Mouse (Mus musculus) intestine, embryonic 16.5 days (tissue): ENCODE data around the gene Prg3. TPM values are rescaled to one million over a fixed set of nuclear protein-coding genes. Genes with fewer than 3 reads are reported as not detected.

ENCODE experiments used
- ATAC-seq: fragments of 200-750 bp; cut with Nextera tagmentation; 2 replicates; pipeline ENCODE4 v1.8.0; 2017; ENCODE audit warnings: moderate TSS enrichment, moderate library complexity
- H3K27ac ChIP-seq: fragments of 300-500 bp; sonication (generic); 2 replicates; pipeline ENCODE4 v1.5.1; 2014; ENCODE audit warnings: mild to moderate bottlenecking, low read length
- H3K27me3 ChIP-seq: fragments of 300-500 bp; sonication (generic); replicated peaks from 2 replicates; pipeline ENCODE4 v1.6.1; 2014; ENCODE audit warnings: low read length, control low read depth, mixed read lengths; ENCODE audit not compliant: control insufficient read depth, insufficient read depth
- H3K36me3 ChIP-seq: fragments of 300-500 bp; sonication (generic); 2 replicates; pipeline ENCODE4 v1.6.1; 2014; ENCODE audit warnings: low read length, control low read depth; ENCODE audit not compliant: control insufficient read depth, insufficient read depth
- H3K4me1 ChIP-seq: fragments of 300-500 bp; sonication (generic); 2 replicates; pipeline ENCODE4 v1.6.1; 2014; ENCODE audit warnings: low read length, control low read depth, mixed read lengths; ENCODE audit not compliant: control insufficient read depth, insufficient read depth
- H3K4me2 ChIP-seq: fragments of 300-500 bp; sonication (generic); 2 replicates; pipeline ENCODE4 v1.6.1; 2014; ENCODE audit warnings: low read depth, low read length, control low read depth
- H3K4me3 ChIP-seq: fragments of 300-500 bp; sonication (generic); 2 replicates; pipeline ENCODE4 v1.5.1; 2014; ENCODE audit warnings: mild to moderate bottlenecking, low read length
- H3K9ac ChIP-seq: fragments of 300-500 bp; sonication (generic); 2 replicates; pipeline ENCODE4 v1.6.1; 2014; ENCODE audit warnings: low read depth, low read length
- H3K9me3 ChIP-seq: fragments of 300-500 bp; sonication (generic); 2 replicates; pipeline ENCODE4 v1.6.1; 2016; ENCODE audit warnings: low read length, control low read depth; ENCODE audit not compliant: control insufficient read depth
- WGBS: fragments of 180-500 bp; shearing (Covaris S2); extraction: QIAGEN DNeasy Blood & Tissue Kit; methylation state at CpG from one replicate; pipeline ENCODE4 v1.1.7; 2014; 5-methylcytosine and 5-hydroxymethylcytosine counted together
- polyA plus RNA-seq: library from polyadenylated mRNA; unstranded; fragments of >200 nt; fragmentation: Nextera tagmentation; extraction: Ambion mirVana; gene quantifications from 2 replicates; pipeline ENCODE4 v1.2.1, GENCODE M21; 2015

Prg3 gene
- polyA plus RNA-seq, 1 experiment from 2014 or later = not detected

GRCm38 (mm10) chr2:84964111-84964801, 23.8 kb upstream of the Prg3 start:
- Histone ChIP-seq H3K4me1 (no peaks in the 10 kb centered on the region), H3K27me3 (no peaks in the 10 kb centered on the region), H3K9ac (no peak overlapping the region), H3K4me3 (no peak overlapping the region), H3K4me2 (no peak overlapping the region), H3K36me3 (no peaks in the 10 kb centered on the region), H3K9me3 (no peaks in the 10 kb centered on the region), H3K27ac (no peak overlapping the region)
- WGBS = 84% methylated on average over 7 of the region's 7 CpGs
- no peak for ATAC-seq

- H3K4me2 ChIP-seq = no peak overlapping the region
- no peak overlapping the region for H3K27ac ChIP-seq
- no peaks in the 10 kb centered on the region for H3K36me3 ChIP-seq
- WGBS = 86% methylated on average over 5 of the region's 5 CpGs
- no peak for ATAC-seq
- no peak overlapping the region for H3K9ac ChIP-seq
- H3K4me3 ChIP-seq = no peak overlapping the region
- no peaks in the 10 kb centered on the region for H3K4me1 ChIP-seq
- H3K27me3 ChIP-seq = no peaks in the 10 kb centered on the region
- H3K9me3 ChIP-seq = no peaks in the 10 kb centered on the region
Measured at GRCm38 (mm10) chr2:84967318-84967991, 20.6 kb upstream of the Prg3 start.

GRCm38 (mm10) chr2:84975580-84975979, 12.4 kb upstream of the Prg3 start:
- no peak overlapping the region for H3K9ac ChIP-seq
- no peaks in the 10 kb centered on the region for H3K36me3 ChIP-seq
- ATAC-seq = no peak
- H3K4me2 ChIP-seq = no peak overlapping the region
- no peaks in the 10 kb centered on the region for H3K27me3 ChIP-seq
- WGBS = 81% methylated on average over 2 of the region's 2 CpGs
- no peak overlapping the region for H3K4me3 ChIP-seq
- no peak overlapping the region for H3K27ac ChIP-seq
- no peaks in the 10 kb centered on the region for H3K9me3 ChIP-seq
- H3K4me1 ChIP-seq = no peaks in the 10 kb centered on the region

- no peaks in the 10 kb centered on the region for H3K36me3 ChIP-seq
- no peaks in the 10 kb centered on the region for H3K9me3 ChIP-seq
- H3K4me3 ChIP-seq = no peak within 1 kb of the TSS
- no peaks in the 10 kb centered on the region for H3K4me1 ChIP-seq
- no peak within 1 kb of the TSS for H3K9ac ChIP-seq
- 52% methylated on average over 1 of the region's 1 CpGs for WGBS
- no peaks in the 10 kb centered on the region for H3K27me3 ChIP-seq
- ATAC-seq = no peak
- no peak within 1 kb of the TSS for H3K27ac ChIP-seq
- H3K4me2 ChIP-seq = no peak within 1 kb of the TSS
Measured at GRCm38 (mm10) chr2:84980188-84980587, 7.8 kb upstream of the Prg3 start, which contains the start of gene Prg2. Prg2 (plus strand) TSS chr2:84980461.

- ATAC-seq = no peak
- H3K9me3 ChIP-seq = no peaks in the 10 kb centered on the region
- 81% methylated on average over 2 of the region's 2 CpGs for WGBS
- no peak overlapping the region for H3K4me2 ChIP-seq
- no peak overlapping the region for H3K27ac ChIP-seq
- no peaks in the 10 kb centered on the region for H3K27me3 ChIP-seq
- no peaks in the 10 kb centered on the region for H3K36me3 ChIP-seq
- H3K4me3 ChIP-seq = no peak overlapping the region
- H3K9ac ChIP-seq = no peak overlapping the region
- no peaks in the 10 kb centered on the region for H3K4me1 ChIP-seq
Measured at GRCm38 (mm10) chr2:84996376-84996775, 8.4 kb downstream of the Prg3 start.

- WGBS = 79% methylated on average over 3 of the region's 3 CpGs
- no peak overlapping the region for H3K9ac ChIP-seq
- H3K4me1 ChIP-seq = no peaks in the 10 kb centered on the region
- no peak overlapping the region for H3K4me2 ChIP-seq
- no peaks in the 10 kb centered on the region for H3K27me3 ChIP-seq
- ATAC-seq = peak; percentile 53; the same call in 1 of the 2 replicates
- no peak overlapping the region for H3K4me3 ChIP-seq
- no peaks in the 10 kb centered on the region for H3K9me3 ChIP-seq
- H3K36me3 ChIP-seq = no peaks in the 10 kb centered on the region
- no peak overlapping the region for H3K27ac ChIP-seq
Measured at GRCm38 (mm10) chr2:84999486-85000181, 11.6 kb downstream of the Prg3 start.

- WGBS = 58% methylated on average over 13 of the region's 13 CpGs
- H3K4me2 ChIP-seq = no peak overlapping the region
- no peak for ATAC-seq
Measured at GRCm38 (mm10) chr2:85001497-85001896, 13.5 kb downstream of the Prg3 start.

GRCm38 (mm10) chr2:85002575-85002974, 14.6 kb downstream of the Prg3 start:
- no peaks in the 10 kb centered on the region for H3K36me3 ChIP-seq
- H3K4me1 ChIP-seq = no peaks in the 10 kb centered on the region
- H3K9me3 ChIP-seq = no peaks in the 10 kb centered on the region
- H3K9ac ChIP-seq = no peak overlapping the region
- no peaks in the 10 kb centered on the region for H3K27me3 ChIP-seq
- no peak for ATAC-seq
- no peak overlapping the region for H3K4me2 ChIP-seq
- WGBS = 68% methylated on average over 8 of the region's 8 CpGs
- H3K27ac ChIP-seq = no peak overlapping the region
- no peak overlapping the region for H3K4me3 ChIP-seq

More at GRCm38 (mm10) chr2:85001497-85001896, 13.5 kb downstream of the Prg3 start:
- no peaks in the 10 kb centered on the region for H3K36me3 ChIP-seq
- peak overlapping the region; percentile 31; the same call in 1 of the 2 replicates for H3K27ac ChIP-seq
- no peaks in the 10 kb centered on the region for H3K4me1 ChIP-seq
- H3K9ac ChIP-seq = no peak overlapping the region
- H3K27me3 ChIP-seq = no peaks in the 10 kb centered on the region
- no peak overlapping the region for H3K4me3 ChIP-seq
- H3K9me3 ChIP-seq = no peaks in the 10 kb centered on the region

- no peak overlapping the region for H3K27ac ChIP-seq
- WGBS = 86% methylated on average over 4 of the region's 4 CpGs
Measured at GRCm38 (mm10) chr2:85004341-85004740, 16.3 kb downstream of the Prg3 start.

More at GRCm38 (mm10) chr2:85004341-85004740, 16.3 kb downstream of the Prg3 start:
- Histone ChIP-seq H3K36me3 (no peaks in the 10 kb centered on the region), H3K9me3 (no peaks in the 10 kb centered on the region), H3K27me3 (no peaks in the 10 kb centered on the region), H3K4me1 (peaks cover under 1% of the 10 kb centered on the region; the same call in 1 of the 2 replicates), H3K4me3 (no peak overlapping the region), H3K4me2 (no peak overlapping the region), H3K9ac (no peak overlapping the region)
- ATAC-seq = no peak
